Mouse (Mus musculus) heart, embryonic 15.5 days (tissue): ENCODE measurements around the gene Mzf1. TPM values are rescaled to one million over a fixed set of nuclear protein-coding genes. Genes with fewer than 3 reads are reported as not detected.
"Not testable (repeated sequence)": the region's sequence is repeated elsewhere in the genome, so short reads cannot be mapped to it uniquely, and the experiment has no call there.

ENCODE experiments used
- ATAC-seq: fragments of 200-750 bp; cut with Nextera tagmentation; replicated peaks from 2 replicates; pipeline ENCODE4 v1.8.0; 2017; ENCODE audit warnings: low read depth, moderate TSS enrichment; ENCODE audit not compliant: insufficient number of reproducible peaks, insufficient read depth, low FRiP score
- H3K27ac ChIP-seq: fragments of 300-500 bp; sonication (generic); 2 replicates; pipeline ENCODE4 v1.5.1; 2015; ENCODE audit warnings: mild to moderate bottlenecking, inconsistent platforms
- H3K27me3 ChIP-seq: fragments of 300-500 bp; sonication (generic); 2 replicates; pipeline ENCODE4 v1.6.1; 2015; ENCODE audit warnings: inconsistent platforms
- H3K36me3 ChIP-seq: fragments of 300-500 bp; sonication (generic); 2 replicates; pipeline ENCODE4 v1.6.1; 2015; ENCODE audit warnings: mild to moderate bottlenecking, inconsistent platforms
- H3K4me1 ChIP-seq: fragments of 300-500 bp; sonication (generic); replicated peaks from 2 replicates; pipeline ENCODE4 v1.6.1; 2015; ENCODE audit warnings: inconsistent platforms
- H3K4me2 ChIP-seq: fragments of 300-500 bp; sonication (generic); 2 replicates; pipeline ENCODE4 v1.6.1; 2015; ENCODE audit warnings: inconsistent platforms, mild to moderate bottlenecking, moderate library complexity
- H3K4me3 ChIP-seq: fragments of 300-500 bp; sonication (generic); 2 replicates; pipeline ENCODE4 v1.5.1; 2015; ENCODE audit warnings: mild to moderate bottlenecking, inconsistent platforms
- H3K9ac ChIP-seq: fragments of 300-500 bp; sonication (generic); 2 replicates; pipeline ENCODE4 v1.6.1; 2015; ENCODE audit warnings: mild to moderate bottlenecking, inconsistent platforms
- H3K9me3 ChIP-seq: fragments of 300-500 bp; sonication (generic); replicated peaks from 2 replicates; pipeline ENCODE4 v1.6.1; 2016; ENCODE audit warnings: inconsistent platforms
- WGBS: fragments of 180-500 bp; shearing (Covaris S2); methylation state at CpG from one replicate; pipeline ENCODE4 v1.1.7; 2015; ENCODE audit warnings: mixed read lengths; 5-methylcytosine and 5-hydroxymethylcytosine counted together
- polyA plus RNA-seq: library from polyadenylated mRNA; unstranded; fragments of >200 nt; fragmentation: Nextera tagmentation; extraction: Ambion mirVana; gene quantifications from 2 replicates; pipeline ENCODE4 v1.2.1, GENCODE M21; 2015

The Mzf1 gene
- 1.5 and 2.1 TPM in 2 replicates for polyA plus RNA-seq

GRCm38 (mm10) chr7:13054287-13055010 lies at the start of gene Mzf1:
Gene Mzf1 (minus strand): TSS chr7:13054764.
- under 1% methylated on average over 41 of the region's 41 CpGs for WGBS
- peak within 1 kb of the TSS; percentile 86 for H3K27ac ChIP-seq
- peak within 1 kb of the TSS; percentile 77 for H3K4me2 ChIP-seq
- no peaks in the 10 kb centered on the region for H3K36me3 ChIP-seq
- peak within 1 kb of the TSS; percentile 69 for H3K9ac ChIP-seq
- no peaks in the 10 kb centered on the region for H3K9me3 ChIP-seq
- H3K4me1 ChIP-seq, result peaks cover 6% of the 10 kb centered on the region; the same call in 1 of the 2 replicates
- ATAC-seq, result peak; percentile 91
- H3K4me3 ChIP-seq, result peak within 1 kb of the TSS; percentile 74
- no peaks in the 10 kb centered on the region for H3K27me3 ChIP-seq

- Histone ChIP-seq H3K27me3 (no peaks in the 10 kb centered on the region), H3K27ac (no peak within 1 kb of the TSS), H3K36me3 (no peaks in the 10 kb centered on the region), H3K4me2 (no peak within 1 kb of the TSS), H3K9me3 (no peaks in the 10 kb centered on the region), H3K4me3 (no peak within 1 kb of the TSS), H3K9ac (no peak within 1 kb of the TSS), H3K4me1 (no peaks in the 10 kb centered on the region)
- WGBS, result 48% methylated on average over 3 of the region's 3 CpGs
- ATAC-seq, result no peak
These were observed 40.5 kb upstream of the Mzf1 start, which contains the start of gene Vmn1r85 for GRCm38 (mm10) chr7:13095073-13095472. Gene Vmn1r85 (minus strand): TSS chr7:13095173.

- Histone ChIP-seq H3K4me2 (no peak overlapping the region), H3K4me3 (no peak overlapping the region), H3K4me1 (no peaks in the 10 kb centered on the region), H3K9me3 (no peaks in the 10 kb centered on the region), H3K27me3 (no peaks in the 10 kb centered on the region), H3K27ac (no peak overlapping the region), H3K36me3 (no peaks in the 10 kb centered on the region), H3K9ac (no peak overlapping the region)
- no peak for ATAC-seq
- 53% methylated on average over 5 of the region's 5 CpGs for whole genome bisulfite sequencing
These were observed 17.7 kb upstream of the Mzf1 start for GRCm38 (mm10) chr7:13072293-13072692.

GRCm38 (mm10) chr7:13063399-13063798 lies 8.8 kb upstream of the Mzf1 start:
- not testable (repeated sequence) for H3K4me2 ChIP-seq, H3K4me3 ChIP-seq, H3K9ac ChIP-seq, H3K36me3 ChIP-seq, H3K4me1 ChIP-seq, H3K9me3 ChIP-seq, ATAC-seq, H3K27me3 ChIP-seq, H3K27ac ChIP-seq
- 48% methylated on average over 2 of the region's 2 CpGs for WGBS

- 86% methylated on average over 9 of the region's 9 CpGs for WGBS
- H3K4me1 ChIP-seq, result no peaks in the 10 kb centered on the region
These were observed 5.0 kb upstream of the Mzf1 start for GRCm38 (mm10) chr7:13059536-13059935.

GRCm38 (mm10) chr7:13056913-13057700 lies 2.5 kb upstream of the Mzf1 start:
- Histone ChIP-seq H3K36me3 (no peaks in the 10 kb centered on the region), H3K9ac (no peak overlapping the region), H3K4me1 (peaks cover 6% of the 10 kb centered on the region; the same call in 1 of the 2 replicates), H3K4me3 (no peak overlapping the region), H3K9me3 (no peaks in the 10 kb centered on the region), H3K27me3 (no peaks in the 10 kb centered on the region), H3K4me2 (no peak overlapping the region), H3K27ac (no peak overlapping the region)
- WGBS, result 60% methylated on average over 8 of the region's 8 CpGs
- no peak for ATAC-seq

More at GRCm38 (mm10) chr7:13059536-13059935, 5.0 kb upstream of the Mzf1 start:
- Histone ChIP-seq H3K27ac (no peak overlapping the region), H3K9ac (no peak overlapping the region), H3K9me3 (no peaks in the 10 kb centered on the region), H3K36me3 (no peaks in the 10 kb centered on the region), H3K27me3 (no peaks in the 10 kb centered on the region), H3K4me2 (no peak overlapping the region), H3K4me3 (no peak overlapping the region)
- no peak for ATAC-seq

- Histone ChIP-seq H3K27ac (peak overlapping the region; percentile 86), H3K4me1 (peaks cover 6% of the 10 kb centered on the region; the same call in 1 of the 2 replicates), H3K9ac (peak overlapping the region; percentile 69), H3K27me3 (no peaks in the 10 kb centered on the region), H3K9me3 (no peaks in the 10 kb centered on the region), H3K4me3 (peak overlapping the region; percentile 74), H3K36me3 (no peaks in the 10 kb centered on the region), H3K4me2 (peak overlapping the region; percentile 77)
- WGBS, result 4% methylated on average over 15 of the region's 15 CpGs
- no peak for ATAC-seq
These were observed 640 bp downstream of the Mzf1 start for GRCm38 (mm10) chr7:13053961-13054286.

GRCm38 (mm10) chr7:13053501-13053900 lies 1.1 kb downstream of the Mzf1 start:
- 90% methylated on average over 2 of the region's 2 CpGs for WGBS
- H3K9ac ChIP-seq, result no peak overlapping the region; the same call in 1 of the 2 replicates
- no peaks in the 10 kb centered on the region for H3K9me3 ChIP-seq
- peaks cover 6% of the 10 kb centered on the region; the same call in 1 of the 2 replicates for H3K4me1 ChIP-seq
- no peaks in the 10 kb centered on the region for H3K36me3 ChIP-seq
- peak overlapping the region; percentile 74; the same call in 1 of the 2 replicates for H3K4me3 ChIP-seq
- H3K4me2 ChIP-seq, result peak overlapping the region; percentile 77
- H3K27me3 ChIP-seq, result no peaks in the 10 kb centered on the region
- ATAC-seq, result no peak
- H3K27ac ChIP-seq, result no peak overlapping the region

- Histone ChIP-seq H3K4me3 (no peak overlapping the region), H3K9me3 (no peaks in the 10 kb centered on the region), H3K27ac (no peak overlapping the region), H3K27me3 (no peaks in the 10 kb centered on the region), H3K36me3 (no peaks in the 10 kb centered on the region), H3K4me2 (no peak overlapping the region), H3K9ac (no peak overlapping the region), H3K4me1 (peaks cover 6% of the 10 kb centered on the region; the same call in 1 of the 2 replicates)
- 84% methylated on average over 13 of the region's 13 CpGs for whole genome bisulfite sequencing
- no peak for ATAC-seq
These were observed 1.6 kb downstream of the Mzf1 start for GRCm38 (mm10) chr7:13053001-13053400.

GRCm38 (mm10) chr7:13046084-13046483 lies 8.5 kb downstream of the Mzf1 start:
- no peak for ATAC-seq

GRCm38 (mm10) chr7:13044254-13044625 lies 10.3 kb downstream of the Mzf1 start:
- no peaks in the 10 kb centered on the region for H3K36me3 ChIP-seq
- no peak for ATAC-seq
- H3K9me3 ChIP-seq, result no peaks in the 10 kb centered on the region
- 4% methylated on average over 23 of the region's 23 CpGs for WGBS
- H3K4me2 ChIP-seq, result peak overlapping the region; percentile 95
- peak overlapping the region; percentile 55 for H3K4me3 ChIP-seq
- H3K27ac ChIP-seq, result no peak overlapping the region
- peaks cover 44% of the 10 kb centered on the region for H3K27me3 ChIP-seq
- peak overlapping the region; percentile 58 for H3K9ac ChIP-seq
- peaks cover 18% of the 10 kb centered on the region for H3K4me1 ChIP-seq

More at GRCm38 (mm10) chr7:13046084-13046483, 8.5 kb downstream of the Mzf1 start:
- 0 out of 2 replicates have a peak overlapping the region, but pooled peaks have one; percentile 10 for H3K9ac ChIP-seq
- no peak overlapping the region for H3K27ac ChIP-seq
- WGBS, result 4% methylated on average over 2 of the region's 2 CpGs
- no peaks in the 10 kb centered on the region for H3K9me3 ChIP-seq
- no peak overlapping the region for H3K4me2 ChIP-seq
- H3K27me3 ChIP-seq, result peaks cover 44% of the 10 kb centered on the region
- no peak overlapping the region for H3K4me3 ChIP-seq
- H3K4me1 ChIP-seq, result peaks cover 15% of the 10 kb centered on the region
- H3K36me3 ChIP-seq, result no peaks in the 10 kb centered on the region
